Mouse (Mus musculus) liver (tissue): Measurements from ENCODE around the gene Olfr1100.

Experiments used
- DNase-seq: peaks from one replicate; pipeline ENCODE4 v3.0.0-alpha.2; 2020; ENCODE audit warnings: mixed read lengths

Gene Olfr1100

DNA sequence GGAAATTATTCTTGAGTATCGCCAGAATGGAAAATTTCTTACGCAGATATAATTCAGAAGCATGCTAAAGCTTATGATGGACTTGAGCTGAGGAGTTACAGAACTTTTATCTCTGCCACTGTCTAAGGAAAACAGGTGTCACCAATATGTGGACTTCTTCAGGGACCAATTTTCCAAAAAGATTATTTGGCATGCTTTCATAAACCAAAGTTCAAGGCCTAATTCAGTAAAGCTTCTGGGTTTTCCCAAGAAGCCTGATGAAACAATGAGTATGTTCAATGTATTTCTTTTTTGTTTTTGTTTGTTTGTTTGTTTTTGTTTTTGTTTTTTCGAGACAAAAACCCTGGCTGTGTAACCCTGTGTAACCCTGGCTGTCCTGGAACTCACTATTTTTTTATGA, at the start of gene Olfr1100:
Olfr1100 (minus strand) TSS at position 101 of the 400 bp plus-strand sequence.
- DNase-seq, result no peak

DNA sequence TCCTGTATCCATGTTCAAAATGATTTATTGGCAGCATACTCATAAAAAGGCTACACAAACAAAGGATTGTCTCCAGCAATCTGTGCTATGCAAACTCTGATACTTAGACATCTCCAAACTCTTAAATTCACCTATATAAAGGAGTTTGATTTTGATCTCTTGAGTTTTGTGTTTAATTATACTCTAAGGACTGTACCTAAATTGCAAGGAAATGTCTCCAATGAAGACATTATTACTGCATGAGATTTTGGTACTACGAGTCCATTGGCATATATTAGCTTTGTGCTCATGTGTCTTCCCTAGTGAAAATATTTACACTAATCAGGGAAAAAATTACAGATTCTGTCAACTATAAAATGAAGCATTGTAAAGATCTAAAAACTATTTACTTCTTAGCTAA, 47.2 kb upstream of the Olfr1100 start, which contains the start of gene Olfr1104:
Olfr1104 (minus strand) TSS at position 101 of the 400 bp plus-strand sequence.
- DNase-seq, result no peak

DNA sequence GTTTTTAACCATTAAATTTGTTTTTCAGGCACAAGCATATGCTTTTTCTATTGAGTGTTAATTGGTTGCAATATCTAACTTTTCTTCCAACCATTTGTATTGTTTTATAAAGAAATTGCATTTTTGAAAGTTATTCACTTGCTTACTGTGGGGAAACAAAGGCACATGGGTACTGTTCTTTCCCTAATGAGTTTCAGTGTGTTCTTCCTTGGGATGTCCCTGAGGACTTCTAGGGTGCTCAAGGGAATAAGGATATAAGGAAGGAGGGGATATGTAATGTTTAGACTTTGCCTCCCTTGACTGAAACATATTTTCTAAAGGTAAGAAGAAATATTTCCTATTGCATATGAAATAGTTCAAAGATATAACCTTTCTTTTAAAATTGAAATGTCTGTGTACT, 18.3 kb upstream of the Olfr1100 start, which contains the start of gene Olfr1102:
Olfr1102 (plus strand) TSS at position 301 of the 400 bp plus-strand sequence.
- DNase-seq, result no peak

DNA sequence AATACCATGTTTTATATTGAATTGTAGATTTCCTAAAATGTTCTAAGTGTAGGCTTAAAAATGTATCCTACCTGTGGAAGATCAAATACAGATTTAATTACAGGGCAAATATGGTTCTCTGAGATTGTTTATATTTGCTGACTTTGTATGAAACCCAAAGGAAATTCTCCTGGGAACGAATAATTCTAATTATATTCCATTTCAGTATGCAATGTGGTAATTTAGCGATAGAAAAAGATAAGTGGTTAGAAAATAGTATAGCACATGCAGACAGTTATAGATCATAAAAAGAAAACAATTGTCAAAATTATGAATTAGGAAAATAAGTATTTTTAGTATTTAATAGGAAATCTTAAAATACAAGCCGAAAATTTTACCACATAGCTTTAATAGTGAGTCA, 11.4 kb upstream of the Olfr1100 start, which contains the start of gene Olfr1101:
Olfr1101 (minus strand) TSS at position 101 of the 400 bp plus-strand sequence.
- DNase-seq, result no peak

DNA sequence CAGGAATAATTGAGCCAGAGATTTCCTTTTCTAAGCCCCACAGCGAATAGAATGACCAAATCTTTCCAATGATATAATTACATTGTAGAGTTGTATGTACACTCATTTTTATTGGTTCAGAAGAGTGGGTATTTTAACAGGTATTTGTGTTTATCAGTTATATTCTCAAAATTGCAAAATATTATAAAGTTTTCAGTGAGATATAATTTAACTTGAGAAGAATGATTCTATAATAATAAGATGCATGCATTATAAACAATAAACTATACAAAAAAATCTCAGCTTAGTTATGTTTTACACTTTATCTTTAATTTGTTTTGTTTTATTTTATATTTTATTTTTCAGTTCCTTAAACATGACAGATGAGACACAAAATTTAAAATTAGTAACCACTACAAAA, 19.2 kb downstream of the Olfr1100 start, which contains the start of gene Olfr1099:
Olfr1099 (minus strand) TSS at position 101 of the 400 bp plus-strand sequence.
- DNase-seq, result no peak

DNA sequence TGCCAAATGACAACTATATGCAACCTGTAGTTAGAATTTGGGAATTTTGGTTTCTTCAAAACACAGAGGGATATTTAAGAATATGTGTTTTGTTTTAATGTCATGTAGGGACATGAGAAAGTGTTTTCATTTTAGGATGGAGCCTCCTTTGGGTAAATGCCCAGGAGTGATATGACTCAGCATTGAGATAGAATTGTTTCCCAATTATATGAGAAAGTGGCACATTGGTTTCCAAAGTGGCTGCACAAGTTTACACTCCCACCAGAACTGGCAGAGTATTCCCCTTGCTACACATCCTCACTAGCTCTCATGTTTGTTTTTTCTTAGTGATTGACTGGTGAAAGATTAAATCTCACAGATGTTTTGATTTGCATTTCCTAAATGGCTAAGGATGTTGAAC, 53.2 kb downstream of the Olfr1100 start:
- DNase-seq, result no peak
